Mouse (Mus musculus): ENCODE results near the gene Srsf4. TPM values are rescaled to one million over a fixed set of nuclear protein-coding genes. Genes with fewer than 3 reads are reported as not detected.

Gene Srsf4
- polyA plus RNA-seq, 2 experiments from 2014 or later, result 10.8 to 12.2 TPM

GRCm38 (mm10) chr4:131916425-131916824 is 43.0 kb downstream of the Srsf4 start:
- no peak for ATAC-seq

GRCm38 (mm10) chr4:131917010-131917555 is 43.7 kb downstream of the Srsf4 start:
- ATAC-seq, result no peak

GRCm38 (mm10) chr4:131918026-131918533 is 44.7 kb downstream of the Srsf4 start:
- no peak for ATAC-seq

GRCm38 (mm10) chr4:131918711-131919500 is 45.5 kb downstream of the Srsf4 start:
- ATAC-seq, result no peak

- no peak for ATAC-seq
Observed at GRCm38 (mm10) chr4:131919506-131920140, 46.2 kb downstream of the Srsf4 start.

- ATAC-seq, result no peak
Observed at GRCm38 (mm10) chr4:131920141-131920594, 46.8 kb downstream of the Srsf4 start.

GRCm38 (mm10) chr4:131920595-131921351 is 47.4 kb downstream of the Srsf4 start:
- no peak for ATAC-seq

- no peak for ATAC-seq
Observed at GRCm38 (mm10) chr4:131921461-131922346, 48.3 kb downstream of the Srsf4 start, which contains the start of gene Tmem200b. Gene Tmem200b, plus strand, starts transcription at chr4:131921771.

GRCm38 (mm10) chr4:131922404-131922803 is 49.0 kb downstream of the Srsf4 start:
- no peak for ATAC-seq

- ATAC-seq, result no peak
Observed at GRCm38 (mm10) chr4:131924096-131924810, 50.8 kb downstream of the Srsf4 start.

GRCm38 (mm10) chr4:131929146-131929545 is 55.7 kb downstream of the Srsf4 start:
- no peak for ATAC-seq

GRCm38 (mm10) chr4:131939459-131939858 is 66.0 kb downstream of the Srsf4 start:
- no peak for ATAC-seq

- no peak for ATAC-seq
Observed at GRCm38 (mm10) chr4:131940846-131941245, 67.4 kb downstream of the Srsf4 start.

GRCm38 (mm10) chr4:131947848-131948247 is 74.4 kb downstream of the Srsf4 start:
- no peak for ATAC-seq

- ATAC-seq, result no peak
Observed at GRCm38 (mm10) chr4:131949903-131950302, 76.5 kb downstream of the Srsf4 start.

- no peak for ATAC-seq
Observed at GRCm38 (mm10) chr4:131950657-131951056, 77.2 kb downstream of the Srsf4 start.

Measured in activated CD4-positive, CD25-positive, alpha-beta regulatory T cell, adult 4 months (primary cell).